Mouse (Mus musculus): ENCODE results near the gene Cacng1. TPM values are rescaled to one million over a fixed set of nuclear protein-coding genes. Genes with fewer than 3 reads are reported as not detected.

Cacng1 gene
- total RNA-seq, 2 experiments from 2014 or later: 0.30 TPM; not detected in 1

- DNase-seq (ENCODE audit: low spot score in 2 of 2): no peak
Measured at GRCm38 (mm10) chr11:107660452-107660851, 55.9 kb downstream of the Cacng1 start.

GRCm38 (mm10) chr11:107657117-107657516 lies 59.2 kb downstream of the Cacng1 start:
- DNase-seq (ENCODE audit: low spot score in 2 of 2): no peak

- DNase-seq (ENCODE audit: low spot score in 2 of 2): no peak
Measured at GRCm38 (mm10) chr11:107655538-107655937, 60.8 kb downstream of the Cacng1 start.

Other genes starting within 250 kb of the Cacng1 start
- gene Pitpnc1, start 245.8 kb downstream of the Cacng1 start, total RNA-seq (2021): 10 to 100 TPM; 48.5 to 51.7 TPM
- 10 to 100 TPM; 74.1 to 75.1 TPM for gene Psmd12, start 237.0 kb downstream of the Cacng1 start, total RNA-seq (2021)
- 10 to 100 TPM; 46.2 to 51.5 TPM for gene Helz, start 168.6 kb downstream of the Cacng1 start, total RNA-seq (2021)
- 10 to 100 TPM; 26.6 to 29.1 TPM for gene Cacng4, start 78.0 kb upstream of the Cacng1 start, total RNA-seq (2021)
- 10 to 100 TPM; 14.3 to 14.7 TPM for gene Cacng5, start 198.5 kb upstream of the Cacng1 start, total RNA-seq (2021)